Mouse (Mus musculus): Measurements from ENCODE around the gene Cldn6. TPM values are rescaled to one million over a fixed set of nuclear protein-coding genes. Genes with fewer than 3 reads are reported as not detected.

The Cldn6 gene
- total RNA-seq, 2 experiments from 2014 or later: 0.75 TPM; not detected in 1

DNA sequence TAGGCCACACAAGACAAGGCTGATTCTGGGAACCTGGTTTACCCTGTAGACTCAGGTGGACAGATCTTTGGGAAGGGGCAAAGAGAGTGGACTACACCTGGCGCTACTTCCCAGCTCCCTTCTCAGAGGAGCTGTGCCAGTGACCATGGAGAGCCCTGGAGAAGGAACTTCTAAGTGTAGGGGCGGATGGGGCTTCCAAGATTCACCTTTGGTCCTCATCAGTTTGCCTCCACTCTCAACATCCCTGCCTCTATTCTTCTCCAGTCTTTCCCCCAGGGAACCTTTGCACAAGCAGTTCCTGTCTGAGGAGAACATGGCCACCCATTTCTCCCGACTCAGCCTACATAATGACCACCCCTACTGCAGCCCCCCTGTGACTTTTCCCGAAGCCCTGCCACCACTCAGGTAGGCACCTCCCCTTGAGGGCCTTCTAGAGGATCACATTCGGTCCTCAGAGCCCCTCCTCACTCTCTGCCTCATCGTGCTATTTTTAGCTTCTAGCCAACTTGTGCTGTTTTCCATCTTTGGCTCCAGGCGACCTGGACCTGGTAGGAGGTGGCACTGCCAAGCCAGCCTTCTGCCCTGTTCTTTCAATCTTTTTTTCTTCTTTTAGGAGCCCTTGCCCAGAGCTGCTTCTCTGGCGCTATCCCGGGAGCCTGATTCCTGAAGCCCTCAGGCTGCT lies 4.6 kb upstream of the Cldn6 start:
- DNase-seq: peak; percentile 41

DNA sequence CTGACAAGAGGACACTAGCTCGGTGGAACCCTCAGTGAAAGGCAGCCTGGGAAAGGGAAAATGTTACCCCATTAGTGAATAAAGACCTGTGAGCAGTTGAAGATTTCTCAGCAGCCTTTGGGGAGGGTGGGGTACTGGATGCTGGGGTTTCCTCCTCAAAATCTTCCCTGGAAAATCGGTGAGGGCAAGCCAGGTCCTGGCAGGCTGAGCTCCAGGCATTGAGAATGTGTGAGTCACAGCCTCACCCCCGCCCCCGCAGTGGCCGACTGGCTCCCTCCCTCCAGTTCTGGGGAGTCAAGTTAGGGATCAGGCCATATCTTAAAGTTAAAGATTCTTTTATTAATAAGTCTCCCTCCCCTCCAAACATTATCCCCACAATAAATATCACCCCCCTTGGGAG lies 3.9 kb upstream of the Cldn6 start:
- peak; percentile 82 for DNase-seq

DNA sequence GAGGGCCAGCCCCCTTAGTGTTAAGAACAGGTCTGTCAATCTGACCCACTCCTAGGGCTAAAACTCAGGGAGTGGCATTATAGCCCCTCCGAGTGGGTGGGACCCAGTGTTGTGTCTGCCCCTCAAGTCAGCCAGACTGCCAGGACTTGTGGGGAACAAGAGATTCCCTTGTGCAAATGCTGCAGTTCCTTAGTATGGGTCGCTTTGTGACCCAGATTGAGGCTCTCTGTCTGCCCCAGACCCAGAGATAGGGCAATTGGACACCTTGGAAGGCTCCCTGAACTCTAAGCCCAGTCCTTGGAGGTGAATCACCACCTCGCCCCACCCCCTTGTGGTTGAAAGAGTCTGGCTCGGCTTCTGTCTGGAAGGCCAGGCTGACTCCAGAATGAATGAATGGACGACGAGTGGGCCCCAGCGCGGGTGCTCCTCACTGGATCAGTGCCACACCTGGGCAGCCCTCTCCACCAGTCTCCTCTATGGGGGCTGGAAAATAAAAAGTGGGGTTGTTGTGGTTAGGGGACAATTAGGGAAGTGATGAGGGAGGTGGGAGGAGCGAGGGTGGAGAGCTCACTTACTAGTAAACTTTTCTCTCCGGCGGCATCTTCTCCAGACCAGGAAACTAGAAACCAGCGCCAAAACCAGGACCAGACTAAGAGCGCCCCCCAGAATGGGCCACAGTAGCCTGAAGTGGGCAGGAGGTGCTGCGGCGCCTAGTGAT lies 3.3 kb upstream of the Cldn6 start:
- DNase-seq: peak; percentile 83

DNA sequence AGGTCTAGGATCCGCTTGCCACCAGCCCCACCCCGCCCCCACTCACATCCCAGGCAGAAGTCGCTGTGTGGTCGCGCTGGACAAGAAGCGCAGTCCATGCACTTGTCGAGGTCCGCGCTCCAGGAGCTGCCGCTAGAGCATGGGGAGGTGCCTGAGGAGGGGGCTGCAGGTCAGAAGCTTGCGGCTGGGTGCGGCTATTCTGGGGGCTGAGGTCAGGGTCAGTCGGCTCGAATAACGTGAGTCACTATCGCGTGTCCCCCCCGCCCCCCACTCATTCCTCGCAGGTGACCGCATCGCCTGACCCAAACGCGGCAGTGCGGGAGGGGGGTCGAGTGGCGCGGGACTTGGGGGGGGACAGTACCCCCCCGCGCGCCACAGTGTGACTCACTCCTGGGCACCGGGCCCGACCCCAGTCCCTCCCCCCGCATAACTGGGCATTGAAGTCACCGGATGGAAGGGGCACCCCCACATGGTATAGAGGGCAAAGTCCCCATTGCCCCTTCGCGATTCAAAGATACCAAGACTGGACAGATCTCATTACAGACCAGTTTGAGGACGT lies 2.5 kb upstream of the Cldn6 start:
- peak; percentile 85 for DNase-seq

DNA sequence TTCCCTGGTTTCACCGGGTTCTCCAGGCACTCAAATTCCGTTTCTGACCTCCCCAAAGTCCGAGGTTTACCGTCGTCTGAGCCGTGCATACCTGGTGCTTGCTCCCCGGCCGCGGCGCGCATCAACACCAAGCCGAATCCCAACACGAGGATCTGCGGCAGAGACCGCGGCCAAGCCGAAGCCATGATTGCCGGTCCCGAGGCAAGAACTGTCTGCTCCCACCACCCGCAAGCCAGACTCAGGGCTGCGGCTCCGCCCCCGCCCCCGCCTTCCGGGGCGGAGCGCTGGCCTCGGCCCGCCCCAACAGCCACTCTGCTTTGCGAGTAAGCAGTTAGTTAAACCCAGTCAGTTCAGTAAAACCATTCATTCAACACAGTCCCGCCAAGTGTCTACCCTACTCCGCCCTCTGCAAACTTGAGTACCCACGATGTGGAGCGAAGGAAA lies 1.8 kb upstream of the Cldn6 start, which contains the start of gene Tnfrsf12a:
Tnfrsf12a (minus strand) TSS at position 233 of the 444 bp plus-strand sequence.
- DNase-seq: peak; percentile 92

DNA sequence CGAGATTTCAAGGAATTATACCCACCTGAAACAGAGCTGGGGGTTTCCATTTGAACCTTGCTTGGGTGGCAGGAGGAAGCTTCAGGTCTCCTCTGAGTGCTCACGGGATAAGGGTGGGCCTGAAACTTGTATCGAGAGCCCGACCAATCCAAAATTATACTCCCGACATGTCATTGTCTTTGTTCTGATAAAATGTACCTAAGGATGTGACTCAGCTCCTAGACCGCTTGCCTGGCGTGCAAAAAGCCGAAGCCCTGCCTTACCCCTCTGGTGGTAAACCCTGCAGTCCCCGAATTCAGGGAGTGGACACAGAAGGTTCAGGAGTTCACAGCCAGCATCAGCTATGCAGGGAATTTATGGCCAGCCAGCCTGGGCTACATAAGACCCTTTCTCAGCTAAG lies 1.3 kb downstream of the Cldn6 start:
- no peak for DNase-seq

DNA sequence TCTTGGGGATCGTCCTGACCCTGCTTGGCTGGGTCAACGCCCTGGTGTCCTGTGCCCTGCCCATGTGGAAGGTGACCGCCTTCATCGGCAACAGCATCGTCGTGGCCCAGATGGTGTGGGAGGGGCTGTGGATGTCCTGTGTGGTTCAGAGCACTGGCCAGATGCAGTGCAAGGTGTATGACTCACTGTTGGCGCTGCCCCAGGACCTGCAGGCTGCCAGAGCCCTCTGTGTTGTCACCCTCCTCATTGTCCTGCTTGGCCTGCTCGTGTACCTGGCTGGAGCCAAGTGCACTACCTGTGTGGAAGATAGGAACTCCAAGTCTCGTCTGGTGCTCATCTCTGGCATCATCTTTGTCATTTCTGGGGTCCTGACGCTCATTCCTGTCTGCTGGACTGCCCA lies 2.0 kb downstream of the Cldn6 start:
- DNase-seq: peak; percentile 55

DNA sequence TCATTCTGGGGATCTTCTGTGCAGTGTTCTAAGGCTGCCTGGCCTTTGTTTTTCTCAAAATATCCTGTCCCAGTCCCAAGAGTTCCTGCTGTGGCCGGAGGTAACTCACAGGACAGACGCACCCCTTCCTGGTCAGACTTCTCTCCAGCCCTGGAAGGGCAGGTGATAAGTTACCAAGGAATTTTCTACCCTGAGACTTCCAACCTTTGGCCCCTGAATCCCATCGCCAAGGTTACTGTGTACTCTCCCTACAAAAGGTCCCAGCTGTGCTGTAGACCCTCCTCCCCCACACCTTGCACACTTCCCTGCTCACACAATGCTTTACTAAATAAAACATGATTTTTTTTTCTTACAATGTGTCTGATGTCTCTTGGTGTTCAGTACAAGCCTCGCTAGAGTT lies 3.0 kb downstream of the Cldn6 start:
- DNase-seq: no peak

DNA sequence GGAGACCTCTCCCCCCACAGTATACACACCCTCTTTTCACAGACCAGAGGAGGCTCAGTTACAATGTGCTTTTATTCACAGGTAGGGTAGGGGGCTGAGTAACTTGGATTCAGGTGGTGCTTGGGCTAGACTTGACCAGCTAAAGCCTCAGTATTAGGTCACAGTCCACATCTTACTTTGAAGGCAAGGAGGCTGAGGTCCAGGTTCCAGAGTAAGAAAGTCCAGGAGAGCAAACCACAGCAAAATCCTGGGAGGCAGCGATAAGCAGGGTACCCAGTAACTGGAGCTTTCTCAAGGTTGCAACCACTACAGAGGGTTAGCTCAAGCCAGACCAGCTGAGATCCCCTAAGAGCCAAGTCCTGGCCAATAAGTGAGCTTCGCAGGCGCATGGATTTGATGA lies 3.5 kb downstream of the Cldn6 start:
- DNase-seq: no peak

DNA sequence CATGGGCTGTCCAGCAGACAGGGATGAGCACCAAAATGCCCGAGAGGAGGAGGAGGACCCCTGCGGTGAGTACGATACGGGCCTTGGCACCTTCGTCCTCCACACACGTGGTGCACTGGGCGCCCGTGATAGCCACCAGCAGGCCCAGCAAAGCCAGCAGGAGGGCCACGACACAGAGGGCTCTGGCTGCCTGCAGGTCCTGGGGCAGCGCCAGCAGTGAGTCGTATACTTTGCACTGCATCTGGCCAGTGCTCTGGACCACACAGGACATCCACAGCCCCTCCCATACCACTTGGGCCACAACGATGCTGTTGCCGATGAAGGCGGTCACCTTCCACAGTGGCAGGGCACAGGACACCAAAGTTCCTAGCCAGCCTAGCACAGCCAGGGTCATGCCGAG lies 4.2 kb downstream of the Cldn6 start:
- DNase-seq: no peak

DNA sequence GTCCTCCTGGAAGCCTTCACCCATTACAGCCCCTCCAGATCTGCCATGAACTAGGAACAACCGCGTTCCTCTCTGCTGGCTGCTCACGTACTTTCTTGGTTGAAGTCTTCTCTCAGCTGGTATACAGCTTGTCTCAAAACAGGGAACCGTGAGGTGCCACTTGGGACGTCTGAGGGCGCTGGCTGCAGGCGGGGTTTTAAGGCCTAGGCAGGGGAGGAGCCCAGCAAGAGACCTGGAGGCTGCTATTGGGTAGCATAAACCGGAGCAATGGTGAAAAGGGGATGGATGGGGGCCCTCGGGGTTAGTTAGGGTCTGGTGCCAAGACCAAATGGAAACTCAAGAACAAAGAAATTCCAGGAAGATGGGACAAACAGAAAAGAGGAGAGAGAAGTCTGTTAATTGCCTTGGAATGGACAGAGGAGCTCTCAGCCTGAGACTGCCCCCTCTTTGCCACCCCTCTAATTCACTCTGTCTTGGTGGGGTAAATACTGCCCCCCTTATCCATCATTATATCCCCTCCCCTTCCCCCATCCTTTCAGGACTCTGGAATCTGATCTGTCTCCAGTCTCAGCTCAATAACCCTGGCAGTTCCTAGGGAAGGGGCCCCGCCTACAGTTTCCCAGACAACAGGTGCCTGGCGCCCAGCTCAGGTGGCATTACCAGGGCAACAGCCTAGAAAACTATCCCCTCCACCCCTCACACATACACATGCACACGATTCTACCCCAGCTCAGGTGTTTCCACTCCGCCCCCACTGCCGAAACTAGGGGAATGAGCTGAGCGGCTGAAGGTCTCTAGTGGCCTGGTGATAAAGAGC lies 5.0 kb downstream of the Cldn6 start, which contains the start of gene Cldn9:
Cldn9 (minus strand) TSS at position 171 of the 817 bp plus-strand sequence.
- no peak for DNase-seq

DNA sequence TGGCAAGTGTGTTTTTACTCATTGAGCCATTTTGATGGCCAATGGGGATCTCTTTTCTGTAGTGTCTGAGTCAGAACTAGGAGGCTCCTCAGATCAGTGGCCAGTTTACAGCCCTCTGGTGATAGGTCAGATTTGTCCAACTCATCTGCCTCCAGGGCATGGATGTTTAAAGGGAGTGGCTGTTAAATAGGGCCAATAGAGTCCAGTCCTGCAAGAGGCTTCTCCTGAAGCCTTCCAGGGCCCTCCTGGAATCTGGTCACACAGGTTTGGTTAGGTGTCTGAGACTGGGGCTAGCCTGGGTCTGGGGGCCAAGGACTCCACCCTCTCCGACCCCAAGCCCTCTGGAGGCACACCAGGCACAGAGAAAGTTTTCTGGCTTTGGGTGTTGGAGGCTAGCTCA lies 15.4 kb downstream of the Cldn6 start:
- no peak for DNase-seq

DNA sequence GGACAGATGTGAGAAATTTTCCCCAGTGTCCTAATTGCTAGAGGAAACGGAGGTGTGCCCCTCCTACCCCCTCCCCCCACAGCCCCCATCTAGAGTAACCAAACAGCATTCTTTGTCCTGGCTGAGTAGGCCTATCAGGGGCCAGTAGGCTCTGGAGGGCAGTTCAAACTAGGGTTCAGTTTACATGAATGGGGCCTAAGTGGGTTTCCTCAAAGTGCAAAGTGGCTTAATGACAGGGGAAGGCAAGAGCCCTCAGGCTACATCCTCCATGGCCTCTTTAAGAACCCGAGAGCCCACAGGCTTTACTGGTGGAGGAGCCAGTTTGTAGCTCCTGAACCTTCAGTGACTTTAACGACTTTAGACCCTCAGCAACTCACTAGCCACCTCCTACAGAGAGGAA lies 16.8 kb downstream of the Cldn6 start:
- DNase-seq: no peak

DNA sequence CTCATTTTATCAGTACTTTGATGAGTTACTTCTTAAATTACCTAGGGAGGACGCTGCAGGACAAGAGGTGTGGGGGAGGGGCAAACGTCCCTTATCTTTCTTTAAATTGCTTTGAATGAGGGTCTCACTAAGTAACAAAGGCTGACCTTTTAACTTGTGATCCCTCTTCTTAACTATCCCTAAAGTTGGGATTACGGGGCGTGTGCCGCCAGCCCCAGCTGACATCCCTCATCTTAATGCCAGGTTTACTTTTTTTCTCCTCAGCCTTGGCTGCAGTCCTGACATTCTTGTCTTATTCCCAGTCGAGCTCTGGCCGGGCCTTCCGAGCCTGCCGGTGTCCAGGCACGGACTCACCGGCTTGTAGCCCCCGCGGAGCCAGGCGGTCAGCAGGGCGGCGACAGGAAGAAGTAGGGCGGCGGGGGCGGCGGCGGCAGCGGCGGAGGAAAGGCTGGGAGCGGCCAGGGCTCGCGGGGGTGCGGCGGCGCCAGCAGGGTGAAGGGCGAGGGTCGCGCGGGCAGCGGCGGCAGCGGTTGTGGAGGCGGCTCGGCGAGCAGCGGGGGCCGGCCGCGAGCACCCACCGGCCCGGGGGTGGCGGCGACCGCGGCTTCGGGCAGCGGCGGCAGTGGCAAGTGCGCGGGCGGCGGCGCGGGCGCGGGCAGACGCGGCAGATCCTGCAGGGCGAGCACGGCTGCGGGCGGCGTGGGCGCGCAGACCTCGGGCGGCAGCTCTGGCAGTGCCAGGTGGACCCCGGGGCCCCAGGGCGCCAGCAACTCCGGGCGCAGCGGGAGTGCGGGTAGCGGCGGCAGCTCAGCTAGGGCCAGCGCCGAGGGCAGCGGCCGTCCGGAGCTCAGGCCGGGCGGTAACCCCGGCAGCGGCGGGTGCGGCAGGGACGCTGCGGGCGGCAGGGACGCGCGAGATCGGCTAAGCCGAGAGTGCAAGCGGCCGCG lies 20.4 kb downstream of the Cldn6 start:
- peak; percentile 61 for DNase-seq

DNA sequence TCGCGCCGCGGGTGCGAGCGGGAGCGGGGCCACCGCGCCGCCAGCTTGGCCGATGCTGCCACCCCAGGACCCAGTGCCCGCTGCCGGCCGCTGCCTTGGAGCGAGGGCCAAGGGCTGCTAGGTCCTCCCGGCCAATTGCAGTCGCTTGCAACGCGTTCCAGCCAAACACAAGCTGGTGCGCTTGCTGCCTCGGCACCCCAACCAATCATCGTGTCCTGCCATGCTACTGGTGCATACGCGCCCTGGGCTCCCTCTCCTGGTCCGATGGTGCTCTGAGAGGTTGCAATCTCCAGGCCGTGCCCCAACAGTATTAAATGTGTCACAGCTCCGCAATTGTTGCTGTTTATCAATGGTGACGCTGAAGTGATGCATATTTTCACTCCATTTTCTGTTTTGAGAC lies 21.0 kb downstream of the Cldn6 start:
- DNase-seq: peak; percentile 95

DNA sequence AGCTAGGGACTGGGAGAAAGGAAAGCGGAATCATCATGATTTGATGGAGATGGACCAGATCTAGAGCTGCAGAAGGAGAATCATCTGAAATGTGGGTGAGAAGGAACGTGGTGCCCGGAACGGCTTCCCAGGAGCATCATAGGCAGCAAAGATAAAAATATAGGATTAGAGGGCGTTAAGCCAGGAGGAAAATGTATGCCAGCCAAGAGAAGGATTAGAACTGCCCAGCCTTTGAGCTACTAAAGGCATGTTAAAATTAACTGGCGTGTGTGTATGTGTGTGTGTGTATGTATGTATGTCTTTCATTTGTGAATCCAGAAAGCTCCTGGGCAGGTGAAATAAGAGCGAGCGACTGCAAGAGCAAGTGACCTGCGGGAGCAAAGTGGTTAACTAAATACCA lies 24.3 kb downstream of the Cldn6 start:
- DNase-seq: no peak

DNA sequence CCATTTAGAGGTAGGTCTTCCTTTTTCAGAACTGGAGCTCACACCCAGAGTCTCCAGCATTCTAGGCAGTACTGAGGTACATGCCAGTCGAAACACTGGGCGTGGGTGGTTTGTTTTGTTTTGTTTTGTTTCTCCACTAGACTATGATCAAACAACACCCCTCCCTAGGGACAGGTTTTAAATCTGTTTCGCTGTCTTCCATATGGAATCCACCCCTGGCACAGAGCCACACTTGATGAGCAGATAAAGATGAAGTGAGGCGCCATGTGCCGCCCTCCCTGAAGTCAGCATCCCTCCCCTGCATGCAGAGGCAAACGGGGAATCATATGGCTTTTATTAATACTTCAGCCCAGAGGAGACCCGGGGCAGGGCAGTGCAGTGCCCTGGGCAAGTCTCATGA lies 25.7 kb downstream of the Cldn6 start:
- DNase-seq: no peak

DNA sequence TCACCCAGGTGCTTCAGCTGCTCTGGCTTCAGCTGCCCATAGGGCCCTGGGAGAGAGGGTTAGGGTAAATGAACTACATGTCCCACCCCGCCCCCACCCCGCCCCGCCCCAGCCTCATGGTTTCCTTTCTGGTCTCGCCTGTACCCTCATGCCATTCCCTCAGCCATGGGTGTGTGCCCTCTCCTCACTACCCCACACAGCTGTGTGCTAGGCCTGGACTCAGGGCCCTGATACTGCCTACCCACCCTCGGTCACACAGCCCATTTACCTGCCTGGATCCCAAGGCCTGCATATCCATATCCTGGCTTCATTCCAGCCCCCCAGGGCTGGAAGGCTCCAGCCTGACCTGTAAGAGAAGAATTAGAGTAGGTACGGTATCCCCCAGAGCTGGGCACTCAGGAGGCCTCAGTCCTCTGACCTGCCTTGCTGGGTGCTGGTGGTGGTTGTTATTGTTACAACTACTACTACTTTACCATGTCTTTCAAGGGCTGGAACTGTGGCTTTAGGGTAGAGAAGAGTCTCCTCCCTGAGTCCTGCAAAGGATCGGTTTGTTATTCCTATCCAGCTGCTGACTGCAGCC lies 26.6 kb downstream of the Cldn6 start:
- no peak for DNase-seq

DNA sequence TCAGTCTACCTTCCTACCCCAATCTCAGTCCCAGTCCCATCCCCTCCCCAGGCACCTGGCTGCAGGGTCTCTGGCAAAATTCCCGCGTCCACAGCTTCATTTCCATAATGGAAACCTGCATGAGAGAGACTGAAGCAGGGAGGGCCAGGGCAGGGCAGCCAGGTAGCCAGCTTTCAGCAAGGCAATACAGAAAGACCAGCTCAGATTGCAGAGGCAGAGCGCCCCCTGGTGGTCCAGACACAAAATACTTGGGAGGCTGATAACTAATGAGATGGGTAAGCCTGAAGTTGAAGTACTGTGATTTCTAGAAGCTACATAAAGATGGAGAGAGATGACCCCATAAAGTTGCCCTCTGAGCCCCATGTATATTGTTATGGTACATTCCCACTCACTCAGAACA lies 27.2 kb downstream of the Cldn6 start:
- DNase-seq: peak; percentile 85

DNA sequence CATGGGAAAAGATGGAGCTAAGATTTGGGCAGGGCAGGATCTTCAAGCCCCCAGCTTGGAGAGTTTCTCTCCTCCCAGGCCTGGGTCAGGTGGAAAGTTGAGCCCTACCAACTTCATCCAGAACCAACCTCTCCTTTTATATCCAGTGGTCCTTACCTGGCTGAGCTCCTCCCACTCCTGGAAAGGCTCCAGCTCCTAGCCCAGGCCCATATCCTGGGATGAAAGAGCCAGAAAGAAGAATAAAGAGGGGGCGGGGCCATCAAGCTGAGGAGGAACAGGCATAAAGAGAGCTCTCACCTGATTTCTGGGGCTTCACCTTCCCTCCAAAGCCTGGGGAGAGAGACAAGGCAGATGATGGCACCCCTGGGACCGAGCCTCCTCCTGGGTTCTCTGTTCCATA lies 38.0 kb downstream of the Cldn6 start:
- DNase-seq: no peak

DNA sequence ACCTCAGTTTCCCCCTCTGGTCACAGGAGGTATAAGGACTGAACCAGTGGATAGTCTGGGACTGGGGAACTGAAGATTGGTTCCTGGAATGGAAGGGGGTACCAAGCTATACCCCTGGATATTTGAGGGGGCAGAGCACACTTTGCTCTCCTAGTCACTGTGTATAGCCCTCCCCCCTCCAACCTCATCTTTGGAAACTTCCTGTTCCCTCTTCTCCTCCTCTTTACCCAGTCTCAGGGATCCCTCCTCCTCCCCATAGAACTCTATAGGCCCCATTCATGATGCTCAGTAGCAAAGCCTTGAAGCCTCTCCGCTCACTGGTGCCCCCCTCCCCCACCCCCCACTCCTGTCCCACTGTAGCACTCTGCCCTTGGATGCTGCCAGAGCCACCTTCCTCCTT lies 40.4 kb downstream of the Cldn6 start:
- no peak for DNase-seq
